Mouse (Mus musculus): ENCODE results near the gene Ifnar2. TPM values are rescaled to one million over a fixed set of nuclear protein-coding genes. Genes with fewer than 3 reads are reported as not detected.

Gene Ifnar2
- polyA plus RNA-seq, 1 experiment from 2014 or later = 52.5 TPM

GRCm38 (mm10) chr16:91359531-91359930, 13.1 kb upstream of the Ifnar2 start:
- Histone ChIP-seq H3K27ac (no peak overlapping the region), H3K9ac (no peak overlapping the region), H3K27me3 (0 out of 2 replicates have a peak, but pooled peaks cover 3% of the 10 kb centered on the region), H3K4me2 (no peak overlapping the region), H3K9me3 (replicated peaks) (no peaks in the 10 kb centered on the region), H3K36me3 (no peaks in the 10 kb centered on the region), H3K4me3 (no peak overlapping the region), H3K4me1 (replicated peaks) (peaks cover 27% of the 10 kb centered on the region)
- WGBS = 85% methylated on average over 13 of the region's 13 CpGs
- ATAC-seq (replicated peaks; ENCODE audit: insufficient number of reproducible peaks, insufficient read depth, low FRiP score, low read depth) = no peak

GRCm38 (mm10) chr16:91360162-91360561, 12.4 kb upstream of the Ifnar2 start:
- Histone ChIP-seq H3K9ac (no peak overlapping the region), H3K27me3 (no peaks in the 10 kb centered on the region), H3K4me1 (replicated peaks) (peaks cover 27% of the 10 kb centered on the region), H3K27ac (no peak overlapping the region), H3K4me3 (no peak overlapping the region), H3K4me2 (no peak overlapping the region), H3K9me3 (replicated peaks) (no peaks in the 10 kb centered on the region), H3K36me3 (no peaks in the 10 kb centered on the region)
- WGBS = 48% methylated on average over 3 of the region's 3 CpGs
- no peak for ATAC-seq (replicated peaks; ENCODE audit: insufficient number of reproducible peaks, insufficient read depth, low FRiP score, low read depth)

GRCm38 (mm10) chr16:91362006-91362405, 10.6 kb upstream of the Ifnar2 start:
- H3K4me1 ChIP-seq (replicated peaks) = peaks cover 27% of the 10 kb centered on the region
- no peaks in the 10 kb centered on the region for H3K9me3 ChIP-seq (replicated peaks)
- 52% methylated on average over 2 of the region's 2 CpGs for WGBS
- no peak overlapping the region for H3K4me3 ChIP-seq
- no peak for ATAC-seq (replicated peaks; ENCODE audit: insufficient number of reproducible peaks, insufficient read depth, low FRiP score, low read depth)
- peak overlapping the region; percentile 81 for H3K27ac ChIP-seq
- H3K4me2 ChIP-seq = no peak overlapping the region
- no peaks in the 10 kb centered on the region for H3K36me3 ChIP-seq
- H3K9ac ChIP-seq = no peak overlapping the region
- H3K27me3 ChIP-seq = no peaks in the 10 kb centered on the region

GRCm38 (mm10) chr16:91362616-91363272, 9.8 kb upstream of the Ifnar2 start:
- Histone ChIP-seq H3K9ac (no peak overlapping the region), H3K9me3 (replicated peaks) (no peaks in the 10 kb centered on the region), H3K4me3 (no peak overlapping the region), H3K27me3 (no peaks in the 10 kb centered on the region), H3K4me2 (peak overlapping the region; percentile 15; the same call in 1 of the 2 replicates), H3K27ac (peak overlapping the region; percentile 81), H3K36me3 (no peaks in the 10 kb centered on the region), H3K4me1 (replicated peaks) (peaks cover 27% of the 10 kb centered on the region)
- ATAC-seq (replicated peaks; ENCODE audit: insufficient number of reproducible peaks, insufficient read depth, low FRiP score, low read depth) = peak; percentile 53; the same call in 1 of the 2 replicates
- 34% methylated on average over 12 of the region's 12 CpGs for WGBS

DNA sequence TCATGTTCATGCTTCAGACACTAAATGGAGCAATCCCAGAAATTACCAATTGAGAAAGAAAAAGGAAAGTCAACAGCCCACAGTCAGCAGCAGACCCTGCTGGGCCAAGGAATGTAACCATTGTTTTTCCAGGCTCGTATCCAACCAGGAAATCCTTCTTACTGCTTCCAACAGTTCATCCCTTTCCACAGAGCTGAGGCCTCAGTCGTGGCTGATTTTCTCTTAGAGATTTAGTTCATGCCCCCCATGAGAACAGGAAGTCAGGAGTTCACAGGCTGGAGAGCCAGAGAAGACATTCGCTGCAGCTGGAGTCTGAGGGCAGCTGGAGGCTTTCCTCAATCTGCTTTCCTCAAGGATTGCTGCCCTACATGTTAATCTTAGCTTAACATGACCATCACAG, 9.1 kb upstream of the Ifnar2 start:
- H3K27ac ChIP-seq = peak overlapping the region; percentile 81
- WGBS = 23% methylated on average over 3 of the region's 3 CpGs
- H3K36me3 ChIP-seq = no peaks in the 10 kb centered on the region
- ATAC-seq (replicated peaks; ENCODE audit: insufficient number of reproducible peaks, insufficient read depth, low FRiP score, low read depth) = peak; percentile 43
- H3K4me3 ChIP-seq = no peak overlapping the region
- no peaks in the 10 kb centered on the region for H3K27me3 ChIP-seq
- H3K4me1 ChIP-seq (replicated peaks) = peaks cover 27% of the 10 kb centered on the region
- no peaks in the 10 kb centered on the region for H3K9me3 ChIP-seq (replicated peaks)
- no peak overlapping the region for H3K4me2 ChIP-seq
- H3K9ac ChIP-seq = no peak overlapping the region

DNA sequence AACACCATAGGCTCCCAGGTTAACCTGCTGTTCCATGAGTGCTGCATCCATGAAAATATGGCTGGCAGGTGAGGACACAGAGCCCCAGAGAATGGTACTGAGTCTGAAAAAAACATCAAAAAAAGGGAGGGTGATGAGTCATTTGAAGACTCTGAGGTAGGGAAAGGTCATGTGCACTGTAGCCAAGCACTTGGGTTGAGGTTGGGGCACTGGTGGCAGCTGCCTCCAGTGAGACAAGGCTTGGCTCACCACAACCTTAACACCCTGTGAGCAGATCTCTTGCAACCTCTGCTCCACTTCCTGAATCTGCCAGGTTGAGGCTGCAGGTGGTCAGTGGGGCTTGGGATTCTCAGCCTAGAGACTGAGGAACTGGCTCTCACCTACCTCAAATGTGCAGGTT, 6.0 kb upstream of the Ifnar2 start:
- peaks cover 22% of the 10 kb centered on the region for H3K4me1 ChIP-seq (replicated peaks)
- no peaks in the 10 kb centered on the region for H3K9me3 ChIP-seq (replicated peaks)
- no peak overlapping the region for H3K4me2 ChIP-seq
- no peak for ATAC-seq (replicated peaks; ENCODE audit: insufficient number of reproducible peaks, insufficient read depth, low FRiP score, low read depth)
- H3K27me3 ChIP-seq = no peaks in the 10 kb centered on the region
- no peaks in the 10 kb centered on the region for H3K36me3 ChIP-seq
- no peak overlapping the region for H3K9ac ChIP-seq
- peak overlapping the region; percentile 43; the same call in 1 of the 2 replicates for H3K27ac ChIP-seq
- H3K4me3 ChIP-seq = no peak overlapping the region

DNA sequence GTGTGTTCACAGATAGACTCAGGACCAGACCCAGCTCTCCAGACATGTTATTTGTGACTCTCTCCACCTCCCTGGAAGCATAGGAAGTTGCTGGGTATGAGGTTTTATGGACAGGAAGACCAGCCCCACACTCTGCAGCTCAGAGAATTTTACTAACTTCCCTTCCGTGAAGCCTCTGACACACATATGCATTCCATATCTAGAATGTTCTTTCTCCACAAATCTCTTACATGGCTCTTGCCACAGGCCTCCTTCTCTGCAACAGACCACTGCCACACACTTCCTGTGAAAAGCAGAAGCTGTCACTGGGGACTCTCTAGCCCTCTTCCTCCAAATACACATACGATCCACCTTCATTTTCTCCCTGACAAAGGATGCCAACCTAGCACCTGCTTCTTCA, 5.5 kb upstream of the Ifnar2 start:
- no peak for ATAC-seq (replicated peaks; ENCODE audit: insufficient number of reproducible peaks, insufficient read depth, low FRiP score, low read depth)
- WGBS = 67% methylated on average over 2 of the region's 2 CpGs
- H3K36me3 ChIP-seq = no peaks in the 10 kb centered on the region

DNA sequence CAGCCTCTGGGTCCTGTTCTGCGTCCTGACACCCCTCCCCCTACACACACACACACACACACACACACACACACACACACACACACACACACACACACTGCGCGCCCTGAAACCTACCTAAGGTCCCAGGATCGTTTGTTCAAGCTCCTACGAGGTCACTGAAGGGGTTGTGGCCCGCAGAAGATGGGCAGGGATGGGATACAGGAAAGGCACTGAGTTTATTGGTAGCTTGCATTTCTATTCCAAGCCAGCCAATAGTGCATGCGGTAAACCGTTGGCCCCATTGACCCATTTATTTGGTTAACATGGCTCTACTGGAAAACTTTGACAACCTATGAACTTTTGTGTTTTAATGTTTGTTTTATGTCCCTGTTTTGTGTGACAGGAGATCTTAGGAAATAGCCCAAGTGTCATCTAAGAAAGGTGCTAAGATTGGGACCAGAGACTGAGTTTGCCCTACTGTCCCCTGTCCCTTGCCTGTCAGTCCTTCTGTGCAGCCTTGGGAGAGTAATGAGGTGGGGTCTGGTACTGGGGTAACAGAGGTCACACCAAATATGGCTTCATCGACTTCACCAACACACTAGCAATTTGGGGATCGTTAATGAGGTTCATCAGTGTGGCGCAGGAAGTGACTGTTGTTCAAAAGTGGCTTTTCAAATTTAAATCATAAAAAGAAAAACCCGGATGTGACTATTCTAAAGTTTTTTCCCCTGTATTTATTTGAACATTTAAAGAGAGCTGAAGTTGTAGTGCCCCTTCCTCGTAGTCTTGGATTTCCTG, 1.1 kb downstream of the Ifnar2 start:
- H3K4me3 ChIP-seq = peak overlapping the region; percentile 95
- peak overlapping the region; percentile 98 for H3K27ac ChIP-seq
- H3K9me3 ChIP-seq (replicated peaks) = no peaks in the 10 kb centered on the region
- ATAC-seq (replicated peaks; ENCODE audit: insufficient number of reproducible peaks, insufficient read depth, low FRiP score, low read depth) = no peak
- H3K9ac ChIP-seq = peak overlapping the region; percentile 92
- H3K4me1 ChIP-seq (replicated peaks) = peaks cover 21% of the 10 kb centered on the region
- WGBS = 30% methylated on average over 13 of the region's 13 CpGs
- H3K36me3 ChIP-seq = no peaks in the 10 kb centered on the region
- H3K4me2 ChIP-seq = peak overlapping the region; percentile 74
- no peaks in the 10 kb centered on the region for H3K27me3 ChIP-seq

More for the DNA sequence above, 5.5 kb upstream of the Ifnar2 start:
- no peaks in the 10 kb centered on the region for H3K27me3 ChIP-seq
- H3K4me1 ChIP-seq (replicated peaks) = peaks cover 20% of the 10 kb centered on the region
- H3K9me3 ChIP-seq (replicated peaks) = no peaks in the 10 kb centered on the region
- peak overlapping the region; percentile 43; the same call in 1 of the 2 replicates for H3K27ac ChIP-seq
- H3K9ac ChIP-seq = no peak overlapping the region
- no peak overlapping the region for H3K4me3 ChIP-seq
- no peak overlapping the region for H3K4me2 ChIP-seq

DNA sequence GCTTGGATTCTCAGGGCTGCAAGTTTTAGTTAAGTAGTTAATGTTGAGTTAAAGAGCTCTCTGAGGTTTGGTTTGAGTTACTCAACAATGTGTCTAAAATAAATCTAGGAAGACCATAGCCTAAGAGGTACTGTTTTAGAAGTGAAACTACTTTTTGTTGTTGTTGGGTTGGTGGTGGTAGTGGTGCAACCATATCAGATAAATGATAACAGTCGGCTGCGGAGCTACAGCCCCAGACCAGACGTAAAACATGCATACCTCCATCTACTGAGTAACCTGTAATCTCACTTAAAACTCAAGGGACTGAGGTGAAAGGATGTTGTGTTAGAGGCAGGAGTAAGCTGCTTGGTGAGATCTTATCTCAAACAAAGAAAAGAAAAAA, 1.7 kb downstream of the Ifnar2 start:
- H3K36me3 ChIP-seq = no peaks in the 10 kb centered on the region
- no peak overlapping the region for H3K27ac ChIP-seq
- peak overlapping the region; percentile 95 for H3K4me3 ChIP-seq
- peaks cover 27% of the 10 kb centered on the region for H3K4me1 ChIP-seq (replicated peaks)
- no peak for ATAC-seq (replicated peaks; ENCODE audit: insufficient number of reproducible peaks, insufficient read depth, low FRiP score, low read depth)
- H3K27me3 ChIP-seq = no peaks in the 10 kb centered on the region
- 36% methylated on average over 3 of the region's 3 CpGs for WGBS
- peak overlapping the region; percentile 74 for H3K4me2 ChIP-seq
- no peaks in the 10 kb centered on the region for H3K9me3 ChIP-seq (replicated peaks)
- no peak overlapping the region for H3K9ac ChIP-seq

DNA sequence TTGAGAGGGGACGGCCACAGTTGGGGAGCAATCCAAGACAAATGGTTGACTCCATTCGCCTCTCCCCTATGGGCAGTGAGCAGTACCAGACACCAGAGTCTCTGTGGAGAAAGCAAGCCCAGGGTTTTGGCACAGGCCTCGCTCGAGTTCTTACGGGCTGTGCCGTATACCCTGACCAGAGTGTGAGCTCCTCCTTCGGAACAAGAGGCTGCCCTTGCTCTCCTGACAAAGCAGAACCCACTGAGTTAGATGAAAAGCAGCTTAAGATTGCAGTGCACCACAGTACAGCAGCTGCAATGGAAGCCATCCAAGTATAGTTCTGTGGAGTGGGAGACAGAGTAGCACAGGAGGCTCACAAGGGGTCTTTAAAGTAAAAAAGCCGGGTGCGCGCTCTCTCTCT, 4.1 kb downstream of the Ifnar2 start:
- H3K4me2 ChIP-seq = no peak overlapping the region
- peak overlapping the region; percentile 1; the same call in 1 of the 2 replicates for H3K27ac ChIP-seq
- peaks cover 40% of the 10 kb centered on the region for H3K4me1 ChIP-seq (replicated peaks)
- no peak overlapping the region for H3K9ac ChIP-seq
- WGBS = 92% methylated on average over 10 of the region's 10 CpGs
- ATAC-seq (replicated peaks; ENCODE audit: insufficient number of reproducible peaks, insufficient read depth, low FRiP score, low read depth) = no peak
- no peaks in the 10 kb centered on the region for H3K9me3 ChIP-seq (replicated peaks)
- H3K4me3 ChIP-seq = no peak overlapping the region
- 0 out of 2 replicates have a peak, but pooled peaks cover 5% of the 10 kb centered on the region for H3K36me3 ChIP-seq
- no peaks in the 10 kb centered on the region for H3K27me3 ChIP-seq

GRCm38 (mm10) chr16:91378431-91378986, 5.9 kb downstream of the Ifnar2 start:
- Histone ChIP-seq H3K4me2 (peak overlapping the region; percentile 44), H3K27me3 (no peaks in the 10 kb centered on the region), H3K36me3 (0 out of 2 replicates have a peak, but pooled peaks cover 8% of the 10 kb centered on the region), H3K9ac (no peak overlapping the region; the same call in 1 of the 2 replicates), H3K27ac (peak overlapping the region; percentile 71), H3K4me1 (replicated peaks) (peaks cover 37% of the 10 kb centered on the region), H3K4me3 (peak overlapping the region; percentile 16), H3K9me3 (replicated peaks) (no peaks in the 10 kb centered on the region)
- 49% methylated on average over 17 of the region's 17 CpGs for WGBS
- ATAC-seq (replicated peaks; ENCODE audit: insufficient number of reproducible peaks, insufficient read depth, low FRiP score, low read depth) = no peak
